Mouse (Mus musculus) forebrain, postnatal 0 days (tissue): ENCODE measurements around the gene Nrxn3. TPM values are rescaled to one million over a fixed set of nuclear protein-coding genes. Genes with fewer than 3 reads are reported as not detected.
A peak's percentile ranks its signal among the peaks of the same experiment; 100 is the strongest.

Experiments used
- ATAC-seq: fragments of 200-750 bp; cut with Nextera tagmentation; 2 replicates; pipeline ENCODE4 v1.8.0; 2017; ENCODE audit warnings: mild to moderate bottlenecking, moderate library complexity
- DNase-seq: peaks from one replicate; pipeline ENCODE4 v3.0.0-alpha.2; 2015
- H3K27ac ChIP-seq: fragments of 300-500 bp; sonication (generic); 2 replicates; pipeline ENCODE4 v1.5.1; 2014; ENCODE audit warnings: low read depth, mild to moderate bottlenecking, antibody characterized with exemption, low read length, moderate library complexity, mixed read lengths
- H3K27me3 ChIP-seq: fragments of 300-500 bp; sonication (generic); 2 replicates; pipeline ENCODE4 v1.6.1; 2014; ENCODE audit warnings: mild to moderate bottlenecking, low read length, mixed read lengths; ENCODE audit not compliant: insufficient read depth
- H3K36me3 ChIP-seq: fragments of 300-500 bp; sonication (generic); 2 replicates; pipeline ENCODE4 v1.6.1; 2014; ENCODE audit warnings: mild to moderate bottlenecking, moderate library complexity; ENCODE audit not compliant: insufficient read depth
- H3K4me1 ChIP-seq: fragments of 300-500 bp; sonication (generic); 2 replicates; pipeline ENCODE4 v1.6.1; 2014; ENCODE audit warnings: antibody characterized with exemption; ENCODE audit not compliant: insufficient read depth
- H3K4me2 ChIP-seq: fragments of 300-500 bp; sonication (generic); 2 replicates; pipeline ENCODE4 v1.6.1; 2014; ENCODE audit warnings: low read depth, mild to moderate bottlenecking, moderate library complexity
- H3K4me3 ChIP-seq: fragments of 300-500 bp; sonication (generic); 2 replicates; pipeline ENCODE4 v1.5.1; 2014; ENCODE audit warnings: low read depth, low read length, mixed read lengths
- H3K9ac ChIP-seq: fragments of 300-500 bp; sonication (generic); 2 replicates; pipeline ENCODE4 v1.6.1; 2014; ENCODE audit warnings: mild to moderate bottlenecking
- H3K9me3 ChIP-seq: fragments of 300-500 bp; sonication (generic); 2 replicates; pipeline ENCODE4 v1.6.1; 2016; ENCODE audit warnings: low read length
- CTCF ChIP-seq: sonication (generic); IDR thresholded peaks from 2 replicates; pipeline ENCODE4 v1.5.1; 2016; ENCODE audit warnings: antibody characterized with exemption, control low read depth, low read depth
- WGBS: fragments of 180-500 bp; shearing (Covaris S2); extraction: QIAGEN DNeasy Blood & Tissue Kit; methylation state at CpG from one replicate; pipeline ENCODE4 v1.1.7; 2014; 5-methylcytosine and 5-hydroxymethylcytosine counted together
- polyA plus RNA-seq: library from polyadenylated mRNA; unstranded; fragments of >200 nt; fragmentation: Nextera tagmentation; extraction: Ambion mirVana; gene quantifications from 2 replicates; pipeline ENCODE4 v1.2.1, GENCODE M21; 2015
- total RNA-seq: library from RNA; depleted of rRNA; stranded (reverse); fragments of >200 nt; gene quantifications from 2 replicates; pipeline ENCODE4 v1.2.3, GENCODE M21; 2014

The Nrxn3 gene
- total and polyA plus RNA-seq, 2 experiments from 2014 or later = 59.9 to 94.6 TPM

- DNase-seq (no peak), ATAC-seq (no peak)
- no peaks in the 10 kb centered on the region for H3K4me1 ChIP-seq
- no peak for TF ChIP-seq CTCF
- no peak overlapping the region for H3K9ac ChIP-seq
- 50% methylated on average over 1 of the region's 1 CpGs for WGBS
- H3K27me3 ChIP-seq = no peaks in the 10 kb centered on the region
- H3K36me3 ChIP-seq = 0 out of 2 replicates have a peak, but pooled peaks cover 7% of the 10 kb centered on the region
- no peak overlapping the region for H3K4me3 ChIP-seq
- H3K9me3 ChIP-seq = no peaks in the 10 kb centered on the region
- H3K27ac ChIP-seq = no peak overlapping the region
- H3K4me2 ChIP-seq = no peak overlapping the region
Observed at GRCm38 (mm10) chr12:89262261-89262660, 539.6 kb downstream of the Nrxn3 start.

DNA sequence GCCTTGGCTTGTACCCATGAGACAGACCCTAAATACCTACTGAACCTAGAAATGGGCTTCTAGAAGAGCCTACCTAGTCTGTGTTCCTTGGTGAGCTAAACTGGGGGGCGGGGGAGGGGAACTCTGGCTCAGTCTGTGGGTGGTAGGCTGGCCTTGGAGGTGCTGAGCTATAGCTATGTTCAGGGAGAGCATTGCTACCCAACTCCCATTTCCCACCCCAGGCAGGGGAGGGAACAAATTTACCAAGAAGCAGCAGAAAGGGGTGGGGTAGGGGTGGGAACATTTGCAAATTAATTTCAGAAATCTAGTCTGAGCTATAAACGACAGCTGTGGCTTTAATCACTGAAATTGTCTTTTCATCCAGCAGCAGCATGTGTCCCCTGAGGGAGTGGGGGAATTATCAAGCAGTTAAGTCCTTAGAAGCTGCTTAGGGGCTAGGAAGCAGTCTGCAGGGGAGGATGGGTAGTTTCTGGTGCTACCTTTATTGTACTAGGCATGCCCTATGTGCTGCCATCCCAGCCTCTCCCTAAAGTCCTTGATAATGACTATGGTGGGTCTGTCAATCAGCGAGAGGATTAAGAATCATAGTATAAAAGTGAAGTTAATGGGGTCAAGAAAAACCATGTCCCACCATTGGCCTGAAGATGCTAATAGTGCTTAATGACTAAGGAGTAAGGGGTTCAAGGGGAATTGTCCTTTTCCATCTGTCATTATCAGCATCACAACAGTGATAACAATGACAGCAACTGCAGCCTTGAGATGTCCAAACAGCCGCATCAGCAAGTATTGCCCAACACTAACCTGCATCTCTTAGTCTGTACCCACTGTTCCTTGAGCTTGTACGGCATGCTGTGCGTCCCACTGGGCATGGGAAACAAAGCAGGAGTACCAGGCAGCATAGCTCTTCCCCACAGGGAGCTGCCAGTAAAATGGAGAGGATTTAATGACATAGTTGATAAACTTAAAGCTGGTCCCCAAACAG is 560.0 kb downstream of the Nrxn3 start:
- Histone ChIP-seq H3K27ac (no peak overlapping the region), H3K9me3 (no peaks in the 10 kb centered on the region), H3K4me2 (no peak overlapping the region), H3K27me3 (no peaks in the 10 kb centered on the region), H3K9ac (no peak overlapping the region), H3K4me3 (no peak overlapping the region), H3K36me3 (no peaks in the 10 kb centered on the region), H3K4me1 (no peaks in the 10 kb centered on the region)
- WGBS = 58% methylated on average over 6 of the region's 6 CpGs
- peak; percentile 62 for ATAC-seq
- no peak for TF ChIP-seq CTCF
- peak; percentile 10 for DNase-seq

GRCm38 (mm10) chr12:89284412-89284811 is 561.7 kb downstream of the Nrxn3 start:
- WGBS = 92% methylated on average over 3 of the region's 3 CpGs
- no peaks in the 10 kb centered on the region for H3K4me1 ChIP-seq
- no peak for ATAC-seq

DNA sequence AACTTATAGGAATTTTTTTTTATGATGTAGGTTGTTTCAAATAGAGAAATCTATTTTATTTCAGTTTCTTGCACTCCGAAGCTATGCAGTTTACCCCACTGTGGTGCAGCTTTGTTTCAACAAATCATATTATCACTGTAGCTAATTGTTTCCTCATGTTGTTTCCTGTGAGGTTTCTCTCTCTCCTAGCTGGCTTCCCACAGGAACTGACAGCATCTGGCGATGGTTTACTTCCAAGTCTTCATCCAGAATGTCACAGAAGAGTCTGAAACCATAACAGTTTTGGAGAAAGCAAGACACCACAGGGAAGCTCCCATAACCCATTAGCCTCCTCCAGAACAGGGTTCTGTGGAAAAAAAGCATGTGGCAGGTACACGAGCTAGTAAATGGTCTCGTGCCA is 564.4 kb downstream of the Nrxn3 start:
- ATAC-seq = no peak
- H3K9ac ChIP-seq = no peak overlapping the region
- H3K27ac ChIP-seq = no peak overlapping the region
- WGBS = 65% methylated on average over 4 of the region's 4 CpGs
- no peak for DNase-seq
- no peak overlapping the region for H3K4me3 ChIP-seq
- H3K27me3 ChIP-seq = no peaks in the 10 kb centered on the region
- H3K4me1 ChIP-seq = no peaks in the 10 kb centered on the region
- no peaks in the 10 kb centered on the region for H3K9me3 ChIP-seq
- no peak overlapping the region for H3K4me2 ChIP-seq
- no peaks in the 10 kb centered on the region for H3K36me3 ChIP-seq
- no peak for TF ChIP-seq CTCF

More at GRCm38 (mm10) chr12:89284412-89284811, 561.7 kb downstream of the Nrxn3 start:
- Histone ChIP-seq H3K27me3 (no peaks in the 10 kb centered on the region), H3K9me3 (no peaks in the 10 kb centered on the region), H3K4me3 (no peak overlapping the region), H3K9ac (no peak overlapping the region), H3K27ac (no peak overlapping the region), H3K4me2 (no peak overlapping the region), H3K36me3 (no peaks in the 10 kb centered on the region)
- DNase-seq = no peak
- no peak for TF ChIP-seq CTCF

- Histone ChIP-seq H3K4me2 (no peak overlapping the region), H3K9ac (no peak overlapping the region), H3K27ac (no peak overlapping the region), H3K9me3 (no peaks in the 10 kb centered on the region), H3K36me3 (no peaks in the 10 kb centered on the region), H3K4me1 (no peaks in the 10 kb centered on the region), H3K27me3 (no peaks in the 10 kb centered on the region), H3K4me3 (no peak overlapping the region)
- ATAC-seq = peak; percentile 79
- TF ChIP-seq CTCF = no peak
- 59% methylated on average over 4 of the region's 4 CpGs for WGBS
- DNase-seq = peak; percentile 29
Observed at GRCm38 (mm10) chr12:89289589-89290274, 567.1 kb downstream of the Nrxn3 start.

DNA sequence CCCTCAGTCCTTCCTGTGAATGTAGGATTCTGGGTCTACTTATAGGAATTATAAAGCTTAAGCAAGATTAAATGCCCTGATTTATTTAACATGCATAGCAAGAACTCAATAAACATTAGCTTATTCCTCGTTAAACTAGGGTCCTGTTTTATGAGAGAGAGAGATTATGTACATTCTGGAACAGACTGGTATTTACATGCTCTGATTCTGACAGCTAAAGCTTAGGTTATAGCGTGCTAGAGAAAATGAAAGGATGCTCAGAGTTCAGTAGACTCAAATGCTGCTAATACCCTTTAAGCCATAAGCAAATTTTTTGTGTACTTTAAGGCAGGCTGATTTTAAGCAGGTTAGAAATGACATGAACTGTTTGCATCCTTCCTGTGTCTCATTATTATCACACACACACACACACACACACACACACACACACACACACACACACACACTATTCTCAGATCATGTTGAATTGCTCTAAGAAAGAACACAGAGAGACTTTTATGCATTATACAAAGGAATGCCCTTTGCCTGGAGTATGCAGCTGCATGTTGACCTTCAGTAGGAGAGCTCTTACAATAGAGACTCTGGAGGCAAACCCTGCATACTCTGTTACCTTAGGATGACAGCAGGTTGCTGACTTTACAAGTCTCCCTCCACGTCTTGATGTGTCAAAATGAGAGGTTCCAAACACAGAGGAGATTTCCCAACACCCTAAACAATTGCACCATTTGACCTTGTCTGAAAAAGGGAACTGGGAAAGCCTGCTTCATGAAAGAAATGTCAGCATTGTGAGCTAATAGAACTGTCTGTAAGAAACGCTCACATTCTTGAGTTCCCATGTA is 568.3 kb downstream of the Nrxn3 start:
- H3K36me3 ChIP-seq = no peaks in the 10 kb centered on the region
- 22% methylated on average over 4 of the region's 4 CpGs for WGBS
- H3K9ac ChIP-seq = no peak overlapping the region
- TF ChIP-seq CTCF = no peak
- H3K4me3 ChIP-seq = no peak overlapping the region
- no peak overlapping the region for H3K27ac ChIP-seq
- no peaks in the 10 kb centered on the region for H3K9me3 ChIP-seq
- H3K4me1 ChIP-seq = no peaks in the 10 kb centered on the region
- ATAC-seq (peak; percentile 43), DNase-seq (no peak)
- H3K4me2 ChIP-seq = no peak overlapping the region
- H3K27me3 ChIP-seq = no peaks in the 10 kb centered on the region
